Mouse (Mus musculus) kidney, embryonic 15.5 days (tissue): Measurements from ENCODE around the gene Gm21969. TPM values are rescaled to one million over a fixed set of nuclear protein-coding genes. Genes with fewer than 3 reads are reported as not detected.
A peak's percentile ranks its signal among the peaks of the same experiment; 100 is the strongest.

ENCODE experiments used
- ATAC-seq: fragments of 200-750 bp; cut with Nextera tagmentation; replicated peaks from 2 replicates; pipeline ENCODE4 v1.8.0; 2017; ENCODE audit warnings: moderate TSS enrichment; ENCODE audit not compliant: low FRiP score
- H3K27ac ChIP-seq: fragments of 300-500 bp; sonication (generic); 2 replicates; pipeline ENCODE4 v1.5.1; 2015; ENCODE audit warnings: mild to moderate bottlenecking, inconsistent platforms
- H3K27me3 ChIP-seq: fragments of 300-500 bp; sonication (generic); 2 replicates; pipeline ENCODE4 v1.6.1; 2015; ENCODE audit warnings: inconsistent platforms
- H3K36me3 ChIP-seq: fragments of 300-500 bp; sonication (generic); 2 replicates; pipeline ENCODE4 v1.6.1; 2015; ENCODE audit warnings: inconsistent platforms
- H3K4me1 ChIP-seq: fragments of 300-500 bp; sonication (generic); 2 replicates; pipeline ENCODE4 v1.6.1; 2015; ENCODE audit warnings: inconsistent platforms
- H3K4me2 ChIP-seq: fragments of 300-500 bp; sonication (generic); 2 replicates; pipeline ENCODE4 v1.6.1; 2015; ENCODE audit warnings: moderate library complexity, mild to moderate bottlenecking, inconsistent platforms
- H3K4me3 ChIP-seq: fragments of 300-500 bp; sonication (generic); replicated peaks from 2 replicates; pipeline ENCODE4 v1.5.1; 2015; ENCODE audit warnings: mild to moderate bottlenecking, inconsistent platforms
- H3K9ac ChIP-seq: fragments of 300-500 bp; sonication (generic); 2 replicates; pipeline ENCODE4 v1.6.1; 2015; ENCODE audit warnings: mild to moderate bottlenecking, inconsistent platforms
- H3K9me3 ChIP-seq: fragments of 300-500 bp; sonication (generic); replicated peaks from 2 replicates; pipeline ENCODE4 v1.6.1; 2016; ENCODE audit warnings: inconsistent platforms
- WGBS: fragments of 180-500 bp; shearing (Covaris S2); methylation state at CpG from one replicate; pipeline ENCODE4 v1.1.7; 2015; ENCODE audit warnings: mixed read lengths; 5-methylcytosine and 5-hydroxymethylcytosine counted together
- polyA plus RNA-seq: library from polyadenylated mRNA; unstranded; fragments of >200 nt; fragmentation: Nextera tagmentation; extraction: Ambion mirVana; gene quantifications from 2 replicates; pipeline ENCODE4 v1.2.1, GENCODE M21; 2015

The Gm21969 gene
- polyA plus RNA-seq, 1 experiment from 2014 or later = not detected

DNA sequence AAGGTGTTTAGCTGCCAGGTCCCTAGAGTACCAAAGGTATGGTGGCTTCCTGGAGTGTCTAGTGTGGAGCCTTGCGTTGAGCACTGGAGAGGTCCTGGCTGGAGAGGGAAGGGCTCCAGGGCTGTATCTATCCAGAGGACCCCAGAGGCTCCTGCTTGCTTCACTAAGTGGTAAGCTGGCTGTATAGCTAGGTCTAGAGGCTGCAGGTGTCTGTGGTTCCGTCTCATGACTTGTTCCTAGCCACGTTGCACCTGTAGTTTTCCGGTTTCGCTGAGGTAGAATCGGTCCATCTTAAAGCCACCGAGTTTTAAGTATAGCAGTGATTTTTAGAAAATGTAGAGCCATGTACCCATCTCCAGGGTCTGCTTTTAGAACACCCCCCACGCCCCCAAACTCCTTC, 24.6 kb upstream of the Gm21969 start:
- peaks cover 88% of the 10 kb centered on the region for H3K4me1 ChIP-seq
- H3K27me3 ChIP-seq = no peaks in the 10 kb centered on the region
- WGBS = 81% methylated on average over 8 of the region's 8 CpGs
- ATAC-seq = no peak
- H3K4me2 ChIP-seq = peak overlapping the region; percentile 95
- peak overlapping the region; percentile 7; the same call in 1 of the 2 replicates for H3K9ac ChIP-seq
- no peak overlapping the region for H3K4me3 ChIP-seq
- H3K36me3 ChIP-seq = no peaks in the 10 kb centered on the region
- H3K9me3 ChIP-seq = no peaks in the 10 kb centered on the region
- H3K27ac ChIP-seq = no peak overlapping the region

DNA sequence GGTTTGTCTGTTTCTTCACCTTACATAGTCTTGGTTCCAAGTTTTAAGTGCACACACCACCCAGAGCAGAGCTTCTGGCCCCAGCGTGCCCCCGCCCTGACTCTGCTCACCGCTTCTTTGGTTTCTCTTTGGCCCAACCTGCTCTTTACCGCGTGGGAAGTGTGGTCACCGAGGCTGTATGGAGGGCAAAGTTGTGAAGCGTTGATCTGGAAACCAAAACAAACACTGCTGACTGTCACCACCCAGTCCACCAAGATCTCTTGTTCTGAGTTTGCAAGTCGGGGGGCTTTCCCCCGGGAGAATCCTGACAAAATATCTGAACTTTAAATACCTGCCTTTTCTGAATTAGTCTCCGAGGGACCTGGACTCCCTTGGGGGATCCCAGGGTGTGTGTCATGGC, 24.0 kb upstream of the Gm21969 start:
- Histone ChIP-seq H3K4me1 (peaks cover 89% of the 10 kb centered on the region), H3K4me2 (peak overlapping the region; percentile 95), H3K9me3 (no peaks in the 10 kb centered on the region), H3K27me3 (no peaks in the 10 kb centered on the region), H3K9ac (no peak overlapping the region), H3K27ac (peak overlapping the region; percentile 96), H3K36me3 (no peaks in the 10 kb centered on the region), H3K4me3 (0 out of 2 replicates have a peak overlapping the region, but pooled peaks have one; percentile 1)
- 26% methylated on average over 10 of the region's 10 CpGs for WGBS
- ATAC-seq = no peak

DNA sequence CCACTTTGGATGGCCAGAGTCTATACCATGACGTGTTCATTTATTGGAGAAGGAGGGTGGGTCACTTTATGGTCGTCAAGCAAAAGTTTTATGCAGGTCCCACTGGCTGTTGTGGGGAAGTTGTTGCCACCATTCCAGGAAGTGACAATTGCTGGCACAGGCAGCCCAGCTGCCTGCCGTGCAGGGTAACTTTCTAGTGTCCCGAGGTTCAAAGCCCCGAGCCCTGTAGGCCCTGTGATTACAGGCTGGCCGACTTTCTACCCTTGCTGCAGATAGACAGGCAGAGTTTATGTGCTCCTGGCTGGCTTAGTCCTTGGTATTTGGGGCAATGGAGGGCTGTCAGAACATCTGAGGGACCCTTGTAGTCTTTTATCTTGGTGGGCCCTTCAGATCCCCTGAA, 23.5 kb upstream of the Gm21969 start:
- Histone ChIP-seq H3K36me3 (no peaks in the 10 kb centered on the region), H3K9ac (no peak overlapping the region), H3K4me3 (no peak overlapping the region), H3K27me3 (no peaks in the 10 kb centered on the region), H3K27ac (peak overlapping the region; percentile 96), H3K4me1 (peaks cover 91% of the 10 kb centered on the region), H3K9me3 (no peaks in the 10 kb centered on the region), H3K4me2 (peak overlapping the region; percentile 95)
- WGBS = 31% methylated on average over 6 of the region's 6 CpGs
- ATAC-seq = no peak

DNA sequence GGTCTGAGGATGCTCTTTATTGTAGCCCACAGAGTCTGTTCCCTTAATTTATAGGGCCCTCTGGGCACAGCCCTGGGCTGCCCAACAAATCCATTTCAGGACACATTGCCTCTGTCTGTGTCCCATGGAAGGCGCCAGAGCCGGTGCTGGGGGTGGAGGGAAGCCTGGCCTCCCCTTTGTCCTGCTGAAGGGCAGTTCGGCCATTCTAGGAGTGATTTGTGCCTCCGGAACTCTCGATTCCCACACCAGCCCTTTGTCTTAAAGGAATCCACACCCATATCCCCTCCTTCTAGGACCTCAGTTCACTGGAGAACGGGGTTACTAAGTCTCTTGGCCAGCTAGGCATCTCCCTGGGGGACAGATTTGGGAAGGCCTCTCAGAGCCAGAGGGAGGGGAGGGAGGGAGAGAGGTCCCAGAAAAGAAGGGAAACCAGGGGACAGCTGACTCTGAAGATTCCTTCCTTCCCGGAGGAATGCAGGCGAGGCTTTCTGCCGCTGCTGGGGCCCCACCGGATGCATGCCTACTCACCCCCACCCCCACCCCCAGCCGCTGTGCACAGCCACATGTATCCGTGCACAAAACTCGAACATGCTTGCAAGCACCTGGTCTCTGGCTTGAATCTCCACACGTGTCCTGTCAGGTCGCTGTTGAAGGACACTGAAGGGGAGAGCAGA, 22.2 kb upstream of the Gm21969 start:
- peak; percentile 72 for ATAC-seq
- H3K4me1 ChIP-seq = peaks cover 99% of the 10 kb centered on the region
- no peaks in the 10 kb centered on the region for H3K27me3 ChIP-seq
- no peaks in the 10 kb centered on the region for H3K36me3 ChIP-seq
- WGBS = 4% methylated on average over 15 of the region's 15 CpGs
- peak overlapping the region; percentile 96 for H3K27ac ChIP-seq
- peak overlapping the region; percentile 18 for H3K4me3 ChIP-seq
- H3K9ac ChIP-seq = peak overlapping the region; percentile 6; the same call in 1 of the 2 replicates
- peak overlapping the region; percentile 95 for H3K4me2 ChIP-seq
- no peaks in the 10 kb centered on the region for H3K9me3 ChIP-seq

DNA sequence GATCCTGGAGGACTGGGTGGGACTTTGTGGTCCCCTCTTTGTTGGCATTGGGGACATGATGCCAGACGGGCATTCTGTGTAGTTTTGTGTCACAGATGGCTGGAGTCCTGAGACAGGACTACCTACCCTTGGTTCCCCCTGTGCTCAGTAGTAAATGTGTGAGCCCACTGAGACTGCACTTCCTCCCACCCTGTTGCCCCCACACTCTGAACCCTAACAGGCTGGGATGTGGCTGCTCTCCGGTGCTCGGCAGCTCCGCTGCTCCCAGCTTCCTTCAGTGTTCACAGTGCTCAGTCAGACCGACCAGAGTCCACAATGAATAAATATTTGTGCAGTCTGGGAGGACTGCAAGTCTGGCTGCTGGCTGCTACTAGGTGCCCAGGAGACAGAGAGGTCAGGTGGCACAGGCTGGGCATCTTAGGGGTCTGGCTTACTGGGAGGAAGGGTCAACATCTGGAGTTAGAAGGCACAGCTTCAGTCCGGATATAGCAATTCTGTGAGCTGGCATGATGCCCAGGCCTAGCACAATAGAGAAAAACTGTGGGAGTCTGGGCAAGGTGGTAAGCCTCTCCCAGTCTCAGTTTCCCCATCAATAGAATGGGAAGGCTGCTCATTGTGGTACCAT, 21.4 kb upstream of the Gm21969 start:
- peak overlapping the region; percentile 95 for H3K4me2 ChIP-seq
- no peaks in the 10 kb centered on the region for H3K36me3 ChIP-seq
- WGBS = 10% methylated on average over 6 of the region's 6 CpGs
- ATAC-seq = 0 out of 2 replicates have a peak, but pooled peaks have one; percentile 4
- H3K4me1 ChIP-seq = peaks cover 98% of the 10 kb centered on the region
- peak overlapping the region; percentile 18 for H3K4me3 ChIP-seq
- no peaks in the 10 kb centered on the region for H3K9me3 ChIP-seq
- peak overlapping the region; percentile 96 for H3K27ac ChIP-seq
- 0 out of 2 replicates have a peak overlapping the region, but pooled peaks have one; percentile 6 for H3K9ac ChIP-seq
- H3K27me3 ChIP-seq = no peaks in the 10 kb centered on the region

DNA sequence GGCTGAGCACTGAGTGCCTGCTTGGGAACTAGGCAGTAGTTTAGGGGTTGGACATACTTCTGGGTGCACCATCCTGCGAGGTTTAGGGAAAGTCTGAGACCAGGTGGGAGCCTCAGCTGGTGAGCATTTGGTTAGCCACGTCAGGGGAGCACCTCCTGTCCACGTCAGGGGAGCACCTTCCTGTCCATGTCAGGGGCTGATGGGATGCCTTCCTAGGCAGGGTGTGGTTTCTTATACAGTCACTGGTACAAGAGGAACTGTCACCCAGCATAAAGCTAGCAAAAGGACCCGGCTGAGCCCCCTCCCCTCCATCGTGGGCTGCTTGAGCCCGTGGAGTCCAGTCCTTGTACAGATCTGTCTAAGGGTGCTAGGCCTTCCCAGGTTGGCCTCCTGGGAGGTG, 20.6 kb upstream of the Gm21969 start:
- WGBS = 76% methylated on average over 6 of the region's 6 CpGs
- Histone ChIP-seq H3K4me3 (no peak overlapping the region), H3K4me1 (peaks cover 98% of the 10 kb centered on the region), H3K27me3 (no peaks in the 10 kb centered on the region), H3K9ac (no peak overlapping the region), H3K36me3 (no peaks in the 10 kb centered on the region), H3K9me3 (no peaks in the 10 kb centered on the region), H3K4me2 (no peak overlapping the region), H3K27ac (peak overlapping the region; percentile 96; the same call in 1 of the 2 replicates)
- no peak for ATAC-seq

DNA sequence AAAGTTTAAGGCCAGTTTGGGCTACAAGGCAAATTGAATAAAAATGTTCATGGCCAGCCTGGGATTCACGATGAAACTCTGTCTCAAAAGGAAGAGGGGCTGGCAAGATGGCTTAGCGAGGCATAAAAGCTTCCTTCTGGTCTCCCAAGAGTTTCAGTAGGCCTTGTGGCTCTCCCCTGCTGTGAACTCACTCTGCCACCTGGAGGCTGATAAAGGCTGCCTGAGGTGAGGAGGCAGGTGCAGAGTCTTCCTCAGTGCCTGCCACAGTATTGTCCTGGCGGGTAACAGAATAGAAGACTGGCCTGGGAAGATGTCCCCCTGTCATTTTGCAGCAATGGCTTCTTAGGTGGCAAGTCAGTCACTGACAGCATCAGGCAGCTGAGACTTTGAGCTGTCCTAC, 20.1 kb upstream of the Gm21969 start:
- no peaks in the 10 kb centered on the region for H3K27me3 ChIP-seq
- no peaks in the 10 kb centered on the region for H3K9me3 ChIP-seq
- WGBS = 50% methylated on average over 3 of the region's 3 CpGs
- no peaks in the 10 kb centered on the region for H3K36me3 ChIP-seq
- H3K4me2 ChIP-seq = no peak overlapping the region
- peaks cover 98% of the 10 kb centered on the region for H3K4me1 ChIP-seq
- H3K27ac ChIP-seq = 0 out of 2 replicates have a peak overlapping the region, but pooled peaks have one; percentile 34
- no peak overlapping the region for H3K9ac ChIP-seq
- no peak overlapping the region for H3K4me3 ChIP-seq
- ATAC-seq = no peak

DNA sequence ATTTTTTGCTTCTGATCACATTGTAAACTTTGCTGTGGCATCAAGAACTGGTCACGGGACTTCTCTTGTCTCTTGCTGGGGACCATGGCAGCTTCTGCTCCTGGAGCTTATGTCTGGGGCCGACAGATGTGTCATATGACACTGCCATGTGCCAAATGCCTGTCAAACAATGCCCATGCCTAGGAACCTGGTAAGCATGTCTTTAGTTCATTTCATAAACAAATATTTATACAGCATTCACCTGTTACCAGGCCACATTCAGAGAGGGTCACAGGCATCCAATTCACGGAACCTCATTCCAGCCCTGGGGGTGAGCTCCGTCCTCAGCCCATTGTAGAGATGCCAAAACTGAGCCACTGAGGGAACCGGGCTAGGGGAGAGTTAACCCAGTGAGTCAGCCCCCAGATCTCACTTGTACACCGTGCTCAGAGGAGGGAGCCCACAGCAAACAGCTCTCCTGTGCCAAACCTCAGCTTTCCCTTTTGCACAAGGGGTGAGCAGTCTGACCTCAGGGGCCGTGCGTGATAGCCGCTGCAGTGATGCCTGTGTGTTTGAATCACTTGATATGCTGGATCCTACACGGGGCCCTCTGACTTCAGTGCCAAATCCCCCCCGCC, 19.2 kb upstream of the Gm21969 start:
- H3K9me3 ChIP-seq = no peaks in the 10 kb centered on the region
- ATAC-seq = no peak
- H3K4me3 ChIP-seq = no peak overlapping the region
- H3K27me3 ChIP-seq = no peaks in the 10 kb centered on the region
- no peak overlapping the region for H3K4me2 ChIP-seq
- H3K36me3 ChIP-seq = no peaks in the 10 kb centered on the region
- H3K9ac ChIP-seq = no peak overlapping the region
- H3K27ac ChIP-seq = no peak overlapping the region
- H3K4me1 ChIP-seq = peaks cover 95% of the 10 kb centered on the region
- 73% methylated on average over 11 of the region's 11 CpGs for WGBS

DNA sequence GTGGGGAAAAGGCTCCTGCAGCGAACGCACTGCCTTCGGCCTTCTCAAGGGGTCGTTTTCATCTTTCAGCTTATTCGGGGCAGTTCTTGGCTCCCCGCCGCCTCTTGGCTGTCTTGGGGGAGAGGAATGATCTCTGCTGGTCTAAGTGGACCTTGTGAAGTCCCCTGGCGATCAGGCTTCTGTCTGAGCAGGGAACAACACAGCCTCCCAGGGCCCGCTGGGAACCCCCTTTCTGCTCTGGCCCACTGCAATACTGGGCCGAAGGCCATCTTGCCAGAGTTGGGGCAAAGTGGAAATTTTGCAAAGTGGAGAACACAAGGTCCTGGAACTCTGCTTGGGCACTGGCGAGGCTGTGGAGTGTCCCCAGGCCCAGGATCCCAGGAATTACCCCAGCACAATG, 18.3 kb upstream of the Gm21969 start:
- Histone ChIP-seq H3K9me3 (no peaks in the 10 kb centered on the region), H3K36me3 (no peaks in the 10 kb centered on the region), H3K4me3 (no peak overlapping the region), H3K9ac (no peak overlapping the region), H3K27me3 (no peaks in the 10 kb centered on the region), H3K4me1 (peaks cover 90% of the 10 kb centered on the region), H3K4me2 (no peak overlapping the region), H3K27ac (peak overlapping the region; percentile 47; the same call in 1 of the 2 replicates)
- ATAC-seq = no peak
- WGBS = 71% methylated on average over 11 of the region's 11 CpGs

DNA sequence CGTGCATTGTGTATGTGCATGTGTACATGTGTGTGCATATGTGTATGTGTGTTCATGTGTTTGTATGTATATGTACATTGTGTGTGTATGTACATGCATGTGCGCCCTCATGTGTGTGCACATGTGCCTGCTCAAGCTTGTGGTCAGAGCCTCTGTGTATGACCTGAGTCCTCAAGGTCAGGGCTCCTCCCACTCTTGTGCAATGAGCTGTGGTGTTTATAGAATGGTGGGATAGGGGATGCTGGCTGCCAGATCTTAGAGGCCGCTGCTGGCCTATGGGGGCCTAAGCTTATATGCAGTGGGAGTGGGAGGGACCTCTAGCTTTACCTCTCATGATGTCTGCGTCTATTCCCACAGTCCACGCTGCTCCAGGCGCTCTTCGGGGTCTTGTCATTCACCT, 17.3 kb upstream of the Gm21969 start:
- no peak overlapping the region for H3K27ac ChIP-seq
- H3K27me3 ChIP-seq = no peaks in the 10 kb centered on the region
- H3K4me2 ChIP-seq = no peak overlapping the region
- no peaks in the 10 kb centered on the region for H3K9me3 ChIP-seq
- 61% methylated on average over 7 of the region's 7 CpGs for WGBS
- no peak overlapping the region for H3K4me3 ChIP-seq
- H3K36me3 ChIP-seq = no peaks in the 10 kb centered on the region
- H3K4me1 ChIP-seq = peaks cover 90% of the 10 kb centered on the region
- H3K9ac ChIP-seq = no peak overlapping the region
- ATAC-seq = no peak

DNA sequence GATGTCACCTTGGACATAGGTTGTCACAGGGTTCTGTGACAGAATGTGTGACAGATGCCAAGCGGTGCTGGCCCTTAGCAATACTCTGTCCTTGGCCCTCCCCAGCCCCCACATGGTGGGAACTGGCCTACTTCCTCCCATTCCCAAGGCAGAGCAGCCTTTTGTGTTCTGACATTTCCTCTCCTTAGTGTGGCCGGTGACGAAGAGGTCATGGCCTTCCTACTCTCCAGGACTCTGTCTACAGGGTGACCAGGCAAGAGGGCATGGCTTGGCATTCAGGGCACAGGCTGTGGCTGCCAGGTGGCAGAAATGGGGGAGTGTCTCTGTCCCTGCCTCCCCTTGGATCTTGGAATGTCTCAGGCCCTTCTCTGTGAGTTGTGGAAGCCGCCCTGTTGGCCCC, 15.6 kb upstream of the Gm21969 start:
- Histone ChIP-seq H3K36me3 (no peaks in the 10 kb centered on the region), H3K4me3 (no peak overlapping the region), H3K4me1 (peaks cover 76% of the 10 kb centered on the region), H3K9ac (no peak overlapping the region), H3K4me2 (no peak overlapping the region), H3K27ac (peak overlapping the region; percentile 54), H3K9me3 (no peaks in the 10 kb centered on the region), H3K27me3 (no peaks in the 10 kb centered on the region)
- ATAC-seq = peak; percentile 22; the same call in 1 of the 2 replicates
- 65% methylated on average over 4 of the region's 4 CpGs for WGBS

DNA sequence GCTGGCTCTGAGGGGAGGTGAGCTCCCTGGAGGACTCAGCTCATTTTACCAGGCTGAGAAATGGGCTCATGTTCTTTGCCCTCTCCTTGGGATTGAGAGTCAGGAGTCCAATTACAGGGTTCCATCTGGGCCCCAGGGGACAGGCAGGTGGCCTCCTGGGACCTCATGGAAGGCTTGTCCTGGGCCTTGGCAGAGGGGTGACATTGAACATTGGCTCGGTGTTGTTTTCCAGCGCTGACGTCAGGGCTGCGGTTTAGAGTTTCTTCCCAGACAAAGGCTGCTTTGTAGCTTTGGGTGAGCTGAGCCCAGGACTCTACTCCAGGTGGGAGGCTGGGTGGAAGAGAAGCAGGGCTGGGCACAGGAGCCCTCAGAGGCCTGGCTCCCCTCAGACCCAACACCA, 15.2 kb upstream of the Gm21969 start:
- H3K4me2 ChIP-seq = no peak overlapping the region
- ATAC-seq = peak; percentile 4; the same call in 1 of the 2 replicates
- H3K27me3 ChIP-seq = no peaks in the 10 kb centered on the region
- H3K27ac ChIP-seq = peak overlapping the region; percentile 54
- no peak overlapping the region for H3K4me3 ChIP-seq
- no peaks in the 10 kb centered on the region for H3K9me3 ChIP-seq
- H3K36me3 ChIP-seq = no peaks in the 10 kb centered on the region
- peaks cover 74% of the 10 kb centered on the region for H3K4me1 ChIP-seq
- H3K9ac ChIP-seq = no peak overlapping the region
- 64% methylated on average over 4 of the region's 4 CpGs for WGBS
